Mouse (Mus musculus) testis, adult 2 months (tissue): ENCODE data around the gene Serpina3c. TPM values are rescaled to one million over a fixed set of nuclear protein-coding genes. Genes with fewer than 3 reads are reported as not detected.

Source experiments
- H3K27ac ChIP-seq: fragments of 200-500 bp; 2 replicates; pipeline ENCODE4 v1.5.1; 2012; ENCODE audit warnings: low read depth, low read length; ENCODE audit not compliant: control insufficient read depth, insufficient read depth
- H3K27me3 ChIP-seq: fragments of 200-500 bp; 2 replicates; pipeline ENCODE4 v1.6.1; 2012; ENCODE audit warnings: mild to moderate bottlenecking, low read length, moderate library complexity; ENCODE audit not compliant: control insufficient read depth, insufficient read depth
- H3K36me3 ChIP-seq: fragments of 200-500 bp; 2 replicates; pipeline ENCODE4 v1.6.1; 2012; ENCODE audit warnings: mild to moderate bottlenecking, low read length; ENCODE audit not compliant: control insufficient read depth, insufficient read depth
- H3K4me1 ChIP-seq: fragments of 200-500 bp; 2 replicates; pipeline ENCODE4 v1.6.1; 2012; ENCODE audit warnings: low read length; ENCODE audit not compliant: control insufficient read depth, insufficient read depth
- H3K4me3 ChIP-seq: fragments of 200-500 bp; 2 replicates; pipeline ENCODE4 v1.5.1; 2012; ENCODE audit warnings: low read depth, mild to moderate bottlenecking, low read length, moderate library complexity, mixed read lengths; ENCODE audit not compliant: control insufficient read depth
- CTCF ChIP-seq: fragments of 200-500 bp; IDR thresholded peaks from 2 replicates; pipeline ENCODE4 v1.5.1; 2012; ENCODE audit warnings: low read depth, mild to moderate bottlenecking, inconsistent platforms, low read length, moderate library complexity; ENCODE audit not compliant: control insufficient read depth, insufficient read depth, insufficient replicate concordance
- POLR2A ChIP-seq: fragments of 200-500 bp; IDR thresholded peaks from 2 replicates; pipeline ENCODE4 v1.6.1; 2012; ENCODE audit warnings: low read depth, mild to moderate bottlenecking, inconsistent platforms, low read length, moderate library complexity; ENCODE audit not compliant: control insufficient read depth
- polyA plus RNA-seq: library from polyadenylated mRNA; depleted of rRNA; stranded (reverse); fragments of >200 nt; gene quantifications from 2 replicates; pipeline ENCODE4 v1.2.3, GENCODE M21; 2012; rRNA removed

The Serpina3c gene
- 3.3 and 5.6 TPM in 2 replicates for polyA plus RNA-seq

DNA sequence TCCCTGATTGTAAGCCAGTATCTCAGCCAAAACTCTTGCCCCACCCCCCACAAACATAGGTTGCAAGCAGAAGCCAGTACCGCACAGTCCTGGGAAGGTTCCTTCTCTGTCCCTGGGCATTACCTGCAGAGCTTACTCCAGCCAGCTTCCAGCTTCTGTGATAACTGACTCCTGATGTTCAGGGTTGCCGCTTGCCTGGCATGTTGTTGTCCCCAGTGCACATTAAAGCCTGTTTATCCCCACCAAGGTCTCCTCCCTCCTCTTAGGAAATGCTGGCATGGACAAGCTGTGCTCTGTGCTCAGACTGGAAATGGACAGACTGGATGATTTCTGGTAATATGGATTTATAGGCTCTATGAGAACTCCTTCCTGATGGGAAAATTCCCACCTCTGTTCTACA, at the start of gene Serpina3c:
Serpina3c (minus strand) TSS at position 215 of the 400 bp plus-strand sequence.
- Histone ChIP-seq H3K27me3 (no peaks in the 10 kb centered on the region), H3K27ac (peak within 1 kb of the TSS; percentile 82), H3K4me3 (peak within 1 kb of the TSS; percentile 56), H3K4me1 (no peaks in the 10 kb centered on the region), H3K36me3 (no peaks in the 10 kb centered on the region)
- TF ChIP-seq POLR2A (no peak), CTCF (no peak)

DNA sequence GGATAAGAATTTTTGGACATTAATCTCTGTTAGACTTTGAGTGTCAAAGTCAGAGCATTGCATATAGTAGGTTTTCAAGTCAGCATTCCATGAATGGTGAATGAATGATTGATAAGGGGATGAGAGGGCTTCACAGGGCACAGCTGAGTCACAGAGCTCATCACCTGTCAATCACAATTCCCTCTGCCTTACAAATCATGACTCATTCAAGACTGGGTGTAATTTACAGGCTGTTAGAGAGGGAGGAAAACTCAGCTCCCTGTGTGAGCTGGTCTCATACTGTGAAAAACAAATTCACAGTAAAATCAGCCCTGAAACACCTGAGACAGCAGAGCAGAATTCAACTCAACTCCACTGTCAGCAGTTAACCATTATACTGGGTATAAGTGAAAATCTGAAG, 37.2 kb upstream of the Serpina3c start:
- no peak for TF ChIP-seq CTCF
- TF ChIP-seq POLR2A = no peak
- Histone ChIP-seq H3K36me3 (no peaks in the 10 kb centered on the region), H3K4me1 (no peaks in the 10 kb centered on the region), H3K4me3 (no peak overlapping the region), H3K27ac (no peak overlapping the region), H3K27me3 (no peaks in the 10 kb centered on the region)

DNA sequence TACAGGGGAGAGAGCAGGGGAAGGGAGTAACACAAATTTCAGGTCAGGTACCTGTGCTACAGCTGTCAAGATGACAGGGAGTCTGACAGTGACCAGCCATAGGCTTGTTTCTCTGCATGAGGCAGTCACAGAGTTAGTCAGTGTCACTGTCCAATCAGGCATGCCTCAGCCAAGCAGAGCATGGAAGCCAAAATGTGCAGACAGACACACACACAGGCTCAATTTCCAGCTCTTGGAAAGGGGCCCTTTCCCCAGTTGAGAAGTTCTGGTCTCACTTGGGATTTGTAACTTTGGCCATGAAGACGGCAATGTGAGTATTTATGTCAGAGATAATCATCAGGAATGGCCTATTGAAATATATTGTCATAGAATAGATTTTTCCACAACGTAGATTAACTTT, 35.6 kb upstream of the Serpina3c start:
- Histone ChIP-seq H3K4me1 (no peaks in the 10 kb centered on the region), H3K4me3 (no peak overlapping the region), H3K27ac (no peak overlapping the region), H3K27me3 (no peaks in the 10 kb centered on the region), H3K36me3 (no peaks in the 10 kb centered on the region)
- TF ChIP-seq CTCF (no peak), POLR2A (no peak)

- H3K27me3 ChIP-seq = no peaks in the 10 kb centered on the region
These were observed 32.4 kb upstream of the Serpina3c start for GRCm38 (mm10) chr12:104186041-104186581.

DNA sequence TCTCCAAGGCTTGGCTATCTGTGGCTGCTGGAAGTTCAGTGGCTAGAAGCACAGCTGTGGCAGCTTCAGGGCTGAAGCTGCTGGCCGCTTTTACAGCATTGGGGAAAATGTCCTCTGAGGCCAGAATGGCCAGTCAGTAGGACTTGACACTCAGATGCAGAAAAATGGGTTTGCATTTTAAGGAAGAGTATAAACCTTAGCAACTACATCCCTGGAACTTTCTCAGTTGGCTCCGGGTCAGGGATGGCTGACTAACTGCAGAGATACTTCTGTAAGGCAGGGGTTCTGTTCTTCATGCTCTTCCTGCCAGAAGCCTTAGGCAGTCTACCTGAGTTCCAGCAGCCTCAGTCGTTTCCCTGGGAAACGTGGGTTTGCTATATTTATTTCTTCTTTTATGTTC, 31.4 kb upstream of the Serpina3c start:
- H3K4me3 ChIP-seq = no peak overlapping the region
- TF ChIP-seq CTCF = no peak
- TF ChIP-seq POLR2A = no peak
- H3K27me3 ChIP-seq = no peaks in the 10 kb centered on the region
- no peak overlapping the region for H3K27ac ChIP-seq
- H3K36me3 ChIP-seq = no peaks in the 10 kb centered on the region
- no peaks in the 10 kb centered on the region for H3K4me1 ChIP-seq

More at GRCm38 (mm10) chr12:104186041-104186581, 32.4 kb upstream of the Serpina3c start:
- Histone ChIP-seq H3K36me3 (no peaks in the 10 kb centered on the region), H3K4me1 (no peaks in the 10 kb centered on the region), H3K4me3 (no peak overlapping the region), H3K27ac (no peak overlapping the region)
- no peak for TF ChIP-seq POLR2A
- TF ChIP-seq CTCF = no peak

DNA sequence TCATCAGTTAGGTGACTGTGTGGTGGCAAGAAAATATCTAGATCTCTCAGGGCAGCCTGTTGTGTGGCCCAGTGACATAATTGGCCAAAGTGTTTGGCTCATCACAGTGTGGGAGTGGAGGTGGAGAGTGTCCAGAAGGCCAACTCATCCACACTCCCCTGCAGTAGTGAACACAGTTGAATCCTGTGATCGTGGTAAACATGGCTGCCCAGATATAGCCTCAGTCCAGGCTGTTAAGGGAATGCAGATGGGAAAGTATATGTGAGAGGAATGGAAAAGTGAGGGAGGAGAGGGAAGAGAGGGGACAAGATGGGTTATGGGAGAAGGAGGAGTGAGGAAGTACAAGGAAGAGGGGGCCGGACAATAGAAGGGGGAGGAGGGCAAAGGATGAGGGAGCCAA, 25.3 kb upstream of the Serpina3c start:
- Histone ChIP-seq H3K36me3 (no peaks in the 10 kb centered on the region), H3K27ac (no peak overlapping the region), H3K4me3 (no peak overlapping the region), H3K27me3 (no peaks in the 10 kb centered on the region), H3K4me1 (no peaks in the 10 kb centered on the region)
- TF ChIP-seq CTCF = no peak
- TF ChIP-seq POLR2A = no peak

GRCm38 (mm10) chr12:104178577-104178976, 24.9 kb upstream of the Serpina3c start:
- H3K4me1 ChIP-seq = no peaks in the 10 kb centered on the region
- H3K27me3 ChIP-seq = no peaks in the 10 kb centered on the region
- TF ChIP-seq CTCF = no peak
- TF ChIP-seq POLR2A = no peak
- H3K27ac ChIP-seq = no peak overlapping the region
- no peak overlapping the region for H3K4me3 ChIP-seq
- H3K36me3 ChIP-seq = no peaks in the 10 kb centered on the region
